Mouse (Mus musculus): ENCODE data around the gene Vsig10.
A peak's percentile ranks its signal among the peaks of the same experiment; 100 is the strongest.

DNA sequence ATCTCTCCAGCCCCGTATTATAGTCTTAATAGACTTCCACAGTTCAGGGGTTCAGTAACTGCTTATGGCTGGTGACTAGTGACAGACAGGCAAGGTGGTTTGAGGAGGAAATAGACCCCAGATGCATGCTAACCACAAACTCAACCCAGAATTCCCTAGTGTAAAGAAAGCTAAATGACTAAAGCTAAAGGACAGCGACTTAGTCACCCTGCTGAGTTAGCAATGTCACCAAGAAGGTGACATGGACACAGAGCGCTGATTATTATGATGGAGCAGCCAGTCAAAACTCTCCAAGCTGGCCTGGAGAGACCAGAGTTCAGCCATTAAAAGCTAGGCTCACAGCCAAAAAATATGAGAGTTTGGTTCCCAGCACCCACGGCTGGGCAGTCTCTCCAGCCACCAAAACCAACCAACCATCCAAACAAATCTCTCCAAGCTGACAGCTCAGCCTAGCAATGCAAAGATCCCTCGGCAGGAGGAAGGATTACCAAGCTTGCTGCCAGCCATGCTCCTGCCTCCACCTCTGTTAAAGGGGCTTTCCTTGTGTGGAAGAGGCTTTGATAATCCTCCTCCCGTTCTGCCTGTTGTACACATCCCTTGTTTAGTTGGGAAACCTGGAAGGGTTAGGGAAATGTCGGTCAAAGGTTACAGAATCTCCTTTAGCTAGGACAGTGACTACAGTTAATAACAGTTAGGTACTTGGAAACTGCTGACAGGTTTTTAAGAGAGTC is 40.8 kb downstream of the Vsig10 start:
- TF ChIP-seq CTCF (IDR thresholded peaks at IDR 0.05; ENCODE audit: control insufficient read depth, insufficient read depth, insufficient read length) (no peak), MYOG (IDR thresholded peaks at IDR 0.05; ENCODE audit: control insufficient read depth, extremely low read depth, insufficient read length) (no peak), USF1 (IDR thresholded peaks at IDR 0.05; ENCODE audit: low read depth) (no peak), CEBPB (IDR thresholded peaks at IDR 0.05; ENCODE audit: low read depth) (no peak), MYOD1 (IDR thresholded peaks at IDR 0.05; ENCODE audit: control insufficient read depth, insufficient read length, low read depth) (no peak), MAX (IDR thresholded peaks at IDR 0.05) (peak; percentile 5), FOSL1 (IDR thresholded peaks at IDR 0.05; ENCODE audit: insufficient read depth, low read length, poor library complexity, severe bottlenecking) (no peak)
